Mouse (Mus musculus): Measurements from ENCODE around the gene Itga6. TPM values are rescaled to one million over a fixed set of nuclear protein-coding genes. Genes with fewer than 3 reads are reported as not detected.
A peak's percentile ranks its signal among the peaks of the same experiment; 100 is the strongest.

Itga6 gene
- polyA plus RNA-seq, 1 experiment from 2014 or later = 34.3 TPM

DNA sequence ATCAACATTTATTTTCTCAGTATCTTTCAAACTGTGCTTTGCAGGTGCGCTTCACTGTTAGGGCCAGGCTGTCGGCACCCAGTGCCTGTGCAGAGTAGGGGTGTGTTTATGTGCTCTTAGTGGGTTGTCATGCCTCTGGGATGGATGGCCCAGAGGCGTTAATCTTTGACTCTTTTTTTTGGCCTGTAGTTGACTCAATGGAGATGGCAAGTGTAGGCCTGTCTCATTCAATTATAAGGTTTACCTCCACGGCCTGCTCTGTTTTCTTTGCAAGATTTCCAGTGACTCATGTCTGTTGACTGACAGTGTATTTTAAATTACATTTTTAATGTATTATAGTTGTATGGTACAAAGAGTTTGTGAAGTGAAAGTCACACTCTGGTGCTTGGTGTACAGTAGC is 56.7 kb downstream of the Itga6 start:
- Histone ChIP-seq H3K36me3 (no peaks in the 10 kb centered on the region), H3K4me3 (no peak overlapping the region), H3K9me3 (replicated peaks) (no peaks in the 10 kb centered on the region), H3K4me1 (peaks cover 9% of the 10 kb centered on the region), H3K27me3 (ENCODE audit: low read depth, poor library complexity, severe bottlenecking) (no peaks in the 10 kb centered on the region), H3K27ac (replicated peaks) (no peak overlapping the region)
- 86% methylated on average over 4 of the region's 4 CpGs for WGBS
- no peak for DNase-seq (ENCODE audit: low spot score)

DNA sequence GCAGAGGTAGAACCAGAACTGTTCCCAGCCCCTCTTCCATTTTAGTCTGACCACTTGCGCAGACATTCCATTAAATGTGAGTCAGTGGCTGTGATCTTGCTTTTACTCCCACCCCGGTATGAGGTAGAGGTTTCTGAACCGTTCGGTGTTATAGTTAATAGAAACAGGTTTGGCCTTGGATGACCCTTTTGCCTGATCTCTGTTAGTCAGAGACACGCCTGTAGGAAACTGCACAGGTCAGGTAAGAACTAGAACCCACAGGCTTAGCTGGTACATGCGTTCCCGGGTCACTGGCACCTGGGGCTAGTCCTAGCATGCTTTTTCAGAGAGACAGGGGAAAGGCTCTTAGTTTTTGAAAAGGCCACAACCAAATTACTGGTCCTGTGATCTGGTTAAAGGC is 59.7 kb downstream of the Itga6 start:
- no peak for DNase-seq (ENCODE audit: low spot score)
- no peaks in the 10 kb centered on the region for H3K9me3 ChIP-seq (replicated peaks)
- 0 out of 2 replicates have a peak, but pooled peaks cover 3% of the 10 kb centered on the region for H3K36me3 ChIP-seq
- no peaks in the 10 kb centered on the region for H3K27me3 ChIP-seq (ENCODE audit: low read depth, poor library complexity, severe bottlenecking)
- 88% methylated on average over 7 of the region's 7 CpGs for WGBS
- no peak overlapping the region for H3K4me3 ChIP-seq
- H3K4me1 ChIP-seq = peaks cover 9% of the 10 kb centered on the region
- no peak overlapping the region for H3K27ac ChIP-seq (replicated peaks)

DNA sequence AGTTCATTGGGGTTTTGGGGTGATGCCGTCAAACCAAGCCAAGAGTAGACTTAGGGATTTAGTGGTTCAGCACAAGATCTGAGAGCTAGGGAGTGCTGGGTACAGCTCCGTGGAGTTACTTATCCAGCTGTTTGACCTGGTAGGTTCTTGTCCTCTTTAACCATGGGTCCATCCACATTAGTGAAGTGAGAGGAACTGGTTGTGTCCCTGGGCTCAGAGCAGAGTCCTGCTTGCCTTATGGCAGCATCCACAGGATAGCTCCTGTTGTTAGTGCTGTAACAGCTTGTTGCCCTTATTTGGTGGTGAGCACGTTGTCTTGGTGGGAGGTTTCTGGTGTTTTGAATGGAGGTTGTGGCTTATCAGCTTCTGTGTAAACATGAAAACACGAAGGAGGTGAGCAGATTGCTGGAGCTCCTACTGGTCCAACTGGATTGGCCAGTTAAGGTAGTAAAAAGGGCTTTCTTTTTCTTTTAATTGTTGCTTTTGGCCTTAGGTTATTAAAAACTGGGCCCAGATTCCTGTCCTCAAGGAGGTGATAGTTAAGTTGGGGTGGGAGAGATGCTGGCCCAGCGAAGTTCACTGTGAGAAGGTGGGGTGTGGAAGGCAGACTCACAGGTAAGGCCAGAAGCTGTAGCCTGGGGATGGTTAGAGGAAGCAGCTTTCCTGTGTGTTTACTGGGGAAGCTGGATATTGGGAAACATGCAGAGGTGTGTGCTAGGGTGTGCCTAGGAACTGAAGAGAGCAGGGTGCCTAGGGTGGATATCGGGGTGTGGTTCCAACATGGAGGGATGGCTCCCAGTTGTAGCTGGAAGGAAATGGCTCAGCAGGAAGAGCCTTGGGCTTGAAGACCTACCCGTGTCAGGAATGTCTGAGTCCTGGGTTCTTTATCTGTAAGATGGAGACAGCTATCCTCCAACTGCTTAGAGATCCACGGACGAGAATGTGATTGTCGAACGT is 60.5 kb downstream of the Itga6 start:
- Histone ChIP-seq H3K36me3 (0 out of 2 replicates have a peak, but pooled peaks cover 3% of the 10 kb centered on the region), H3K4me1 (peaks cover 9% of the 10 kb centered on the region), H3K4me3 (no peak overlapping the region), H3K27ac (replicated peaks) (no peak overlapping the region), H3K9me3 (replicated peaks) (no peaks in the 10 kb centered on the region), H3K27me3 (ENCODE audit: low read depth, poor library complexity, severe bottlenecking) (no peaks in the 10 kb centered on the region)
- 74% methylated on average over 11 of the region's 11 CpGs for WGBS
- no peak for DNase-seq (ENCODE audit: low spot score)

DNA sequence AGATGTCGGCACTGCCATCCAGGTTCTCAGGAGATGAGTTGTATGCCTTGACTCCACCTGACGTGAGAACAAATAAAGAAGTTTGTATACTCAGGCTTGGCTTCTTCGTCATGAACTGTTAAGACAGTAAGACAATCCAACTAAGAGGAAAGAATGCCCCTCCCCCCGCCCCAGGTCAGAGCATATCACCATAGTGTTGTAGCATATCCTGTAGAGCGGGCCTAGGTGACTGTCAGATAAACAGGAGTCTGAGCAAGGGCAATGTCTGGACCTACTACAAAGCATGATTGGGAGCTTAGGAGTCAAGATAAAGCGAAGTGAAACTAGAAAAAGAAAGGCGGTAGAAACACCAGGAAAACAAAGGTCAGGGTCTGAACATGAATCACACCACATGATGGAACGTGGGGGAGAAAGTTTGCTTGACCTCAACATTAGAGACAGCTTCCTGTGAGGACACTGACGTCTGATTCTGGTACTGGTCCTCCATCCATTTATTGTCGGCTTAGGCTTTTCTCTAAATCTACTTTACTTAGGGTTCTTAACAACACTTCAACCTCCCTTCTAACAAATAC is 64.0 kb downstream of the Itga6 start:
- WGBS = 87% methylated on average over 10 of the region's 10 CpGs
- Histone ChIP-seq H3K9me3 (replicated peaks) (no peaks in the 10 kb centered on the region), H3K36me3 (0 out of 2 replicates have a peak, but pooled peaks cover 3% of the 10 kb centered on the region), H3K4me1 (peaks cover 25% of the 10 kb centered on the region), H3K4me3 (no peak overlapping the region), H3K27me3 (ENCODE audit: low read depth, poor library complexity, severe bottlenecking) (no peaks in the 10 kb centered on the region), H3K27ac (replicated peaks) (no peak overlapping the region)
- no peak for DNase-seq (ENCODE audit: low spot score)

DNA sequence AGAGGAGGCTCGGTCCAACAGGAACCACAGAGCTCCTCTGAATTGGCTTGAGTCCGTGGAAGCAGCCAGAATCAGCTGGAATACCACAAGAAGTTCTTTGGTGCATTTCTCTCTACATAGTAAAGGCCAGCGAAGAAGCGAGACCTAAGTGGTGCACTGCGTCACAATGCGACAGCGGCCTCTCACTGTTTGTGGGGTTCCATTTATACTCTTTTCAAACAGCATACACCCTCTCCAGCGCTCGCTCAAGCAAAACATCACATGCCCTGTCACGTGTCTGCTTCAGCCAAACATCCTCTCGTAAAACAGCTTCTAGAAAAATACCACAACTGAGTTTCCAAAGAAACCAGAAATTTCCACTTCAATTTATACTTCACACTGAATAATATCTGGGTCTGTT is 64.6 kb downstream of the Itga6 start:
- H3K27ac ChIP-seq (replicated peaks) = no peak overlapping the region
- H3K4me1 ChIP-seq = peaks cover 32% of the 10 kb centered on the region
- 93% methylated on average over 11 of the region's 11 CpGs for WGBS
- H3K27me3 ChIP-seq (ENCODE audit: low read depth, poor library complexity, severe bottlenecking) = no peaks in the 10 kb centered on the region
- 0 out of 2 replicates have a peak, but pooled peaks cover 3% of the 10 kb centered on the region for H3K36me3 ChIP-seq
- no peaks in the 10 kb centered on the region for H3K9me3 ChIP-seq (replicated peaks)
- no peak overlapping the region for H3K4me3 ChIP-seq
- DNase-seq (ENCODE audit: low spot score) = no peak

DNA sequence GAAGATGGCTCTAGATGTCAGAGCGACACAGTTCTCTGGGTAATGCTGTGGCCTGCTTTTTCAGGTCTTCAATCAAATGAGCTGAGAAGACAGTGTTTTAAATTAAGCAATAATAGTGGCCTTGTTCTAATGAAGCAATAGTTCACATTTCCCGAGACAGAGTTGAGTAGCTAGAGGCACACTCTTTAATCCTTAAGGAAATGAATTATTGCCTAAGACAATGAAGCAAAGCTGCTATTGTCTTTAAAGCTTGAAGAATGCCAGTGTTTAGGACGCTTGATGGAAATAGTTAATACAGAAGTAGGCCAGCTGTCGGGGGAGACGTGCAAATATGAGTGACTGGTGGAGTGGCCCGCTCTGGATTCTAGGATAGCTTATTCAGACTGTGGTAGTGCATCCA is 65.5 kb downstream of the Itga6 start:
- Histone ChIP-seq H3K27ac (replicated peaks) (no peak overlapping the region), H3K9me3 (replicated peaks) (no peaks in the 10 kb centered on the region), H3K27me3 (ENCODE audit: low read depth, poor library complexity, severe bottlenecking) (no peaks in the 10 kb centered on the region), H3K4me1 (peaks cover 39% of the 10 kb centered on the region), H3K4me3 (no peak overlapping the region), H3K36me3 (0 out of 2 replicates have a peak, but pooled peaks cover 3% of the 10 kb centered on the region)
- DNase-seq (ENCODE audit: low spot score) = no peak
- WGBS = 74% methylated on average over 6 of the region's 6 CpGs

DNA sequence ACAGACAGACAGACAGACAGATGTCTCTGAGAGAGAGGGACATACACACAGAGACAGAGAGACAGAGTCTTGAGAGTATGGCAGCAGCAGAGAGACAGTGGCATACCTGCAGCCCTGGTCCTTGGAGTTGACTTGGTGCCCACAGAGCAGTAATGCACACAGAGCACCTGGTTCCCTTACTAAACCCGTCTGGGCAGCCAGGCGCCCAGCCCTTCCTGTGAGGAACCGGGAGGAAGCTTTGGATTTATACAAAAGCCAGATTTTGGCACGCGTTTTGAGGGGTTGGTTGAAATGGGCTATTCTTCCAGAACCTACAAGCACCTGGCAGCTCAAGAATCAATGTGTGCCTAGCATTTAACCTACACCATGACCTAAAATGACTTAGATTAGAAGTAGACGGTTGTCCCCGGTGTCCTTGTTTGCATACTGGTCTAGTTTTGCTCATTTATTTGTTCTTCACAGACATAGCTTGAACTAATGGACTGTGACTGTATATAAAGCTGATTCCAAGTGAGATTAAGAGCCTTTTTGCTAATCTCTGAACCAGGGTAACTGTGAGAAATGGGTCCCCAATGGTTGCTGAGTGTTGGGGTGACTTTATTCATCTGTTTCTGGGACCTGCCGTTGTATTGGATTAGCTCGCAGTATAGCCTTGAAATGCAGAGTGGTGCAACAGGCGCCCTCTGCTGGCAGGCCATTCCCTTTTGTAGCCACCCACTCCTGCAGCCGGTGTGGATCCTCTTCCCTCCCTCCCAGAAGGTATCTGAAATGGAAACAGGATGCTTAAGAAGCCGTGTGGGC is 67.0 kb downstream of the Itga6 start:
- no peaks in the 10 kb centered on the region for H3K9me3 ChIP-seq (replicated peaks)
- 0 out of 2 replicates have a peak, but pooled peaks cover 3% of the 10 kb centered on the region for H3K36me3 ChIP-seq
- whole genome bisulfite sequencing = 51% methylated on average over 12 of the region's 12 CpGs
- H3K4me1 ChIP-seq = peaks cover 49% of the 10 kb centered on the region
- DNase-seq (ENCODE audit: low spot score) = peak; percentile 84
- H3K4me3 ChIP-seq = no peak overlapping the region
- H3K27me3 ChIP-seq (ENCODE audit: low read depth, poor library complexity, severe bottlenecking) = no peaks in the 10 kb centered on the region
- peak overlapping the region; percentile 43; the same call in 1 of the 2 replicates for H3K27ac ChIP-seq (replicated peaks)

DNA sequence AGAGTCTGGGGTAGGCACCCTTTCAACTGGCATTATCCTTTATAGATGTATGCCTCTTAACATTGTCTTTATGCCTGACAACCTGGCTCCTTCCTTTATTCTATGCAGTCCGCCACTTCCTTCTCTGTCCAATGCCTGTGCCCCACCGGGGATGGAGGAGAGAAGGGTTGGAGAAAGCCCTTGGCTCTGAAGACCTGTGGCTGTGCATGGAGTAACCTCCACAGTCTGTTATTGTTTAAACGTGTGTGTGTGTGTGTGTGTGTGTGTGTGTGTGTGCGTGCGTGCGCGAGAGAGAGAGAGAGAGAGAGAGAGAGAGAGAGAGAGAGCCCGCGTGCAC is 67.6 kb downstream of the Itga6 start:
- Histone ChIP-seq H3K9me3 (replicated peaks) (no peaks in the 10 kb centered on the region), H3K4me1 (peaks cover 49% of the 10 kb centered on the region), H3K27ac (replicated peaks) (no peak overlapping the region), H3K27me3 (ENCODE audit: low read depth, poor library complexity, severe bottlenecking) (no peaks in the 10 kb centered on the region), H3K4me3 (no peak overlapping the region), H3K36me3 (0 out of 2 replicates have a peak, but pooled peaks cover 3% of the 10 kb centered on the region)
- 78% methylated on average over 4 of the region's 9 CpGs for WGBS
- DNase-seq (ENCODE audit: low spot score) = no peak

DNA sequence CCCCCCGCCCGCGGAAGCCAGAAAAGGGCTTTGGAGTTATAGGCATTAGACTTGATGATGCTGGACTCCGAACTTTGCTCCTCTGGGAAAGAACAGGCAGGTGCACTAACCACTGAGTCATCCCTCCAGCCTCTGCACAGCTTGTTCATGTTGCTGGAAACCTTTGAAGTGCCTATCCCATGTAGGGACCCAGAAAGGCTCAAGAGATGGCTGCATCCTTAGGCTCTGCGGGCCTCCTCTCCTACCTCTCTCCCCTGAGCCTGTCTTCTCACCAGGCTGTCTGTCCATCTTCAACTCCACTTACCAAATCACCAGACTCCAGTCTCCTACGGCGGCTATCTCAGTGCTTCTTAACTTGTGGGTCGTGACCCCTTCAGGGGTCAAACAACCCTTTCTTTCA is 68.0 kb downstream of the Itga6 start:
- 82% methylated on average over 5 of the region's 8 CpGs for WGBS
- H3K27ac ChIP-seq (replicated peaks) = no peak overlapping the region
- DNase-seq (ENCODE audit: low spot score) = no peak
- H3K27me3 ChIP-seq (ENCODE audit: low read depth, poor library complexity, severe bottlenecking) = no peaks in the 10 kb centered on the region
- no peaks in the 10 kb centered on the region for H3K9me3 ChIP-seq (replicated peaks)
- no peak overlapping the region for H3K4me3 ChIP-seq
- peaks cover 49% of the 10 kb centered on the region for H3K4me1 ChIP-seq
- H3K36me3 ChIP-seq = peaks cover 4% of the 10 kb centered on the region; the same call in 1 of the 2 replicates

DNA sequence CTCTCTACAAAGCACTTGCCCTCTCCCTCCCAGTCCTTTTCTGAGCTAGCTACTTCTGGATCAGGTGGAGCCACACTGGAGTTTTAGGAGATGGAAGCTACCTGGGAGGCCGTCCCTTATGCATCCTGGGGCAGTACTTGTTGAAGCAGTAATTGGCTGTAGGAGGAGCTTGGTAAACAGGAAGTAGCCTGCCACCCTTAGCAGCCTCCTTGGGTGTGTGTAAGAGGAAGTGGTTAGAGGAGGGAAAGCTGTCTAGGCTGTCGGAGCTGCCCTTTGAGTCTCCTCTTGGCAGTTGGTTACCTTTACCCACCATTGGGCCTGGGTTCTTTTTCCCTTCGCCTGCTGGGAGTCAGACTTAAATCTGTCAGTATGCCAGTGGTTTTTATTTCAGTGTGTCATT is 68.6 kb downstream of the Itga6 start:
- Histone ChIP-seq H3K9me3 (replicated peaks) (no peaks in the 10 kb centered on the region), H3K4me1 (peaks cover 49% of the 10 kb centered on the region), H3K4me3 (no peak overlapping the region), H3K27ac (replicated peaks) (no peak overlapping the region), H3K27me3 (ENCODE audit: low read depth, poor library complexity, severe bottlenecking) (no peaks in the 10 kb centered on the region), H3K36me3 (peaks cover 6% of the 10 kb centered on the region; the same call in 1 of the 2 replicates)
- 75% methylated on average over 3 of the region's 3 CpGs for WGBS
- no peak for DNase-seq (ENCODE audit: low spot score)

DNA sequence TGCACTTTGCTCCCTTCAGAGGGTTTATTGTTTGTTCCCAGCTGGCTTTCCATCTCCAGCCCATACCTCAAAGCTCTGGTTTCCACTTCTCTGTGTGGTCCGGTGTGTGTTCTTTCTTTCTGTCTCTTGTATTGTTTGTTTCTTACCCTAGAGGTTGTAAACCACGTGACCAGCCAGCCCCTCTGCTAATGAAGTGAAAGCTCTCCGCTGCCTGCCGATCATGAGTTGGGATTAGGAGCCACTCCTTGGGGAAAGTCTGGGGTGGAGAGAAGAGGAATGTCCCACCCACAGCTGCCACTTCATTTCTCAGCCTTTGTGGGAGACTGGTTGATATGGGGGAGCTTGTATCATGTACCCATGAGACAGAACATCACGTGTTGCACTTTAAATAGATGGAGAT is 69.9 kb downstream of the Itga6 start:
- DNase-seq (ENCODE audit: low spot score) = no peak
- H3K4me1 ChIP-seq = peaks cover 49% of the 10 kb centered on the region
- 17% methylated on average over 5 of the region's 5 CpGs for WGBS
- H3K36me3 ChIP-seq = peaks cover 8% of the 10 kb centered on the region; the same call in 1 of the 2 replicates
- peak overlapping the region; percentile 47 for H3K27ac ChIP-seq (replicated peaks)
- H3K9me3 ChIP-seq (replicated peaks) = no peaks in the 10 kb centered on the region
- H3K27me3 ChIP-seq (ENCODE audit: low read depth, poor library complexity, severe bottlenecking) = no peaks in the 10 kb centered on the region
- H3K4me3 ChIP-seq = no peak overlapping the region

DNA sequence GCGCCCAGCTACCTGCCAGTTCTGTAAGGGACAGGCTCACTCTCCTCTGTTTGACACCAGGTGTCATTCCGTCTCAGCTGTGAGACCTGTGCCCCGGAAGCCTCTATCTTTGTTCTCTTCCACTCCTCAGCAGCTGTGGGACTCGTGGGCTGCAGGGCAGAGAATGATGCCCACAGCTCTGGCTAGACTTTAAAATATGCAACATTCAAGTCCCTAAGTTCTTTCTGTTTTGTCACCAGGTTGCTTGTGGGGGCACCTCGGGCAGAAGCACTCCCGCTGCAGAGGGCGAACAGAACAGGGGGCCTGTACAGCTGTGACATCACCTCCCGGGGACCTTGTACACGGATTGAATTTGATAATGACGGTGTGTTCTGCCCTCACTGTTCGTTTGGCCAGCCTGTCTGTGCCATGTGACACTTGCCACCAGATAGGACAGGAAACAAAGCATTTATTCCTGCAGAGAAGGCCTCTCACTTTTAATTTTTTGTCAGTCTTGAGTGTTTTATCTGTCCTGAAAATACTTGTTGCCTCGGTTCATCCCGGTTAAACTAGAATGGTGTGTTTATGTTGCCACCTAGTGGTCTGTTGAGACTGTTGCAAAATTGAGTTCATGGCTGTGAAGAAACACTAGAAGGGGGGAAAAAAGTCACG is 71.1 kb downstream of the Itga6 start:
- peak overlapping the region; percentile 42; the same call in 1 of the 2 replicates for H3K27ac ChIP-seq (replicated peaks)
- H3K4me1 ChIP-seq = peaks cover 49% of the 10 kb centered on the region
- H3K4me3 ChIP-seq = no peak overlapping the region
- WGBS = 49% methylated on average over 14 of the region's 14 CpGs
- no peaks in the 10 kb centered on the region for H3K27me3 ChIP-seq (ENCODE audit: low read depth, poor library complexity, severe bottlenecking)
- H3K9me3 ChIP-seq (replicated peaks) = no peaks in the 10 kb centered on the region
- H3K36me3 ChIP-seq = peaks cover 8% of the 10 kb centered on the region; the same call in 1 of the 2 replicates
- DNase-seq (ENCODE audit: low spot score) = peak; percentile 49

Measured in midbrain, embryonic 10.5 days (tissue).